Mouse (Mus musculus): ENCODE measurements around the gene Plcl2.

The Plcl2 gene

GRCm38 (mm10) chr17:50499091-50499790, 10.0 kb upstream of the Plcl2 start:
- no peak for DNase-seq (ENCODE audit: low read depth, low spot score)

GRCm38 (mm10) chr17:50500806-50501205, 8.4 kb upstream of the Plcl2 start:
- DNase-seq (ENCODE audit: low read depth, low spot score) = no peak

- DNase-seq (ENCODE audit: low read depth, low spot score) = no peak
Observed at GRCm38 (mm10) chr17:50503075-50503474, 6.1 kb upstream of the Plcl2 start.

GRCm38 (mm10) chr17:50504070-50504846, 4.9 kb upstream of the Plcl2 start:
- DNase-seq (ENCODE audit: low read depth, low spot score) = no peak

- DNase-seq (ENCODE audit: low read depth, low spot score) = no peak
Observed at GRCm38 (mm10) chr17:50505910-50506634, 3.1 kb upstream of the Plcl2 start.

GRCm38 (mm10) chr17:50506861-50507321, 2.3 kb upstream of the Plcl2 start:
- no peak for DNase-seq (ENCODE audit: low read depth, low spot score)

GRCm38 (mm10) chr17:50508055-50508774, 988 bp upstream of the Plcl2 start:
- DNase-seq (ENCODE audit: low read depth, low spot score) = no peak

GRCm38 (mm10) chr17:50508775-50509250, 390 bp upstream of the Plcl2 start:
- DNase-seq (ENCODE audit: low read depth, low spot score) = no peak

- DNase-seq (ENCODE audit: low read depth, low spot score) = no peak
Observed at GRCm38 (mm10) chr17:50510279-50510678, 1.1 kb downstream of the Plcl2 start.

GRCm38 (mm10) chr17:50510741-50511140, 1.5 kb downstream of the Plcl2 start:
- DNase-seq (ENCODE audit: low read depth, low spot score) = no peak

GRCm38 (mm10) chr17:50512222-50512621, 3.0 kb downstream of the Plcl2 start:
- DNase-seq (ENCODE audit: low read depth, low spot score) = no peak

- no peak for DNase-seq (ENCODE audit: low read depth, low spot score)
Observed at GRCm38 (mm10) chr17:50512841-50513240, 3.6 kb downstream of the Plcl2 start.

GRCm38 (mm10) chr17:50513376-50513775, 4.2 kb downstream of the Plcl2 start:
- no peak for DNase-seq (ENCODE audit: low read depth, low spot score)

GRCm38 (mm10) chr17:50514012-50514411, 4.8 kb downstream of the Plcl2 start:
- no peak for DNase-seq (ENCODE audit: low read depth, low spot score)

GRCm38 (mm10) chr17:50515926-50516325, 6.7 kb downstream of the Plcl2 start:
- DNase-seq (ENCODE audit: low read depth, low spot score) = no peak

- DNase-seq (ENCODE audit: low read depth, low spot score) = no peak
Observed at GRCm38 (mm10) chr17:50517781-50518415, 8.7 kb downstream of the Plcl2 start.

- DNase-seq (ENCODE audit: low read depth, low spot score) = no peak
Observed at GRCm38 (mm10) chr17:50519588-50519987, 10.4 kb downstream of the Plcl2 start.

- no peak for DNase-seq (ENCODE audit: low read depth, low spot score)
Observed at GRCm38 (mm10) chr17:50522473-50523083, 13.4 kb downstream of the Plcl2 start.

- DNase-seq (ENCODE audit: low read depth, low spot score) = no peak
Observed at GRCm38 (mm10) chr17:50524970-50525369, 15.8 kb downstream of the Plcl2 start.

GRCm38 (mm10) chr17:50525821-50526220, 16.6 kb downstream of the Plcl2 start:
- no peak for DNase-seq (ENCODE audit: low read depth, low spot score)

GRCm38 (mm10) chr17:50530089-50530488, 20.9 kb downstream of the Plcl2 start:
- no peak for DNase-seq (ENCODE audit: low read depth, low spot score)
